Mouse (Mus musculus) hindbrain, embryonic 12.5 days (tissue): ENCODE data around the gene Mpig6b. TPM values are rescaled to one million over a fixed set of nuclear protein-coding genes. Genes with fewer than 3 reads are reported as not detected.

ENCODE experiments used
- ATAC-seq: fragments of 200-750 bp; cut with Nextera tagmentation; 2 replicates; pipeline ENCODE4 v1.8.0; 2017; ENCODE audit warnings: moderate TSS enrichment; ENCODE audit not compliant: low FRiP score
- H3K27ac ChIP-seq: fragments of 300-500 bp; sonication (generic); 2 replicates; pipeline ENCODE4 v1.5.1; 2016; ENCODE audit warnings: mild to moderate bottlenecking
- H3K27me3 ChIP-seq: fragments of 300-500 bp; sonication (generic); 2 replicates; pipeline ENCODE4 v1.6.1; 2016; ENCODE audit warnings: mild to moderate bottlenecking
- H3K36me3 ChIP-seq: fragments of 300-500 bp; sonication (generic); 2 replicates; pipeline ENCODE4 v1.6.1; 2016; ENCODE audit warnings: mild to moderate bottlenecking
- H3K4me1 ChIP-seq: fragments of 300-500 bp; sonication (generic); 2 replicates; pipeline ENCODE4 v1.6.1; 2016
- H3K4me2 ChIP-seq: fragments of 300-500 bp; sonication (generic); replicated peaks from 2 replicates; pipeline ENCODE4 v1.6.1; 2016; ENCODE audit warnings: mild to moderate bottlenecking
- H3K4me3 ChIP-seq: fragments of 300-500 bp; sonication (generic); 2 replicates; pipeline ENCODE4 v1.5.1; 2016; ENCODE audit warnings: mild to moderate bottlenecking
- H3K9ac ChIP-seq: fragments of 300-500 bp; sonication (generic); 2 replicates; pipeline ENCODE4 v1.6.1; 2016; ENCODE audit warnings: mild to moderate bottlenecking, moderate library complexity
- H3K9me3 ChIP-seq: fragments of 300-500 bp; sonication (generic); replicated peaks from 2 replicates; pipeline ENCODE4 v1.6.1; 2016; ENCODE audit warnings: mild to moderate bottlenecking
- WGBS: fragments of 180-500 bp; shearing (Covaris S2); methylation state at CpG from one replicate; pipeline ENCODE4 v1.1.7; 2016; 5-methylcytosine and 5-hydroxymethylcytosine counted together
- polyA plus RNA-seq: library from polyadenylated mRNA; unstranded; fragments of >200 nt; fragmentation: Nextera tagmentation; extraction: Ambion mirVana; gene quantifications from 2 replicates; pipeline ENCODE4 v1.2.1, GENCODE M21; 2016

Mpig6b gene
- 0.46 and 0.52 TPM in 2 replicates for polyA plus RNA-seq

DNA sequence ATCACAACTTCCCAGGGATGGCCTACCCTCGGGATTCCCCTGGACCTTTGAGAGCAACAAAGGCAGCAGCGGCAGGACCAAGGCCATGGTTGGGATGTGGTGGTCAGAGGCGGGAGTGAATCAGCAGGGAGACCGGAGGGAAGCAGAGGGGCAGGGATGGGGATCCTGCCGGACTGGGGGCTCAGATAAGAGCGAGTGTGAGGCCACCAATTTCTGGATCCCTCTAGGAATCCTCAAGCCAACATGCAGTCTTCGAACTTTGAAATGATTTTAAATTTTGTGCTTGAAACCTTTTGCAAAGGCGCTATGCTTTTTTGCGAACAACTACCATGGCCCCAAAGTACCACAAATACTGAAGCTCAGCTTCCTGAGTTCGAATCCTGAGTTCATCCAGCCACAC is at the start of gene Mpig6b:
TSS of gene Mpig6b (minus strand) at position 101 of the 400 bp plus-strand sequence.
- Histone ChIP-seq H3K9me3 (no peaks in the 10 kb centered on the region), H3K27me3 (peaks cover 52% of the 10 kb centered on the region), H3K4me3 (peak within 1 kb of the TSS; percentile 25), H3K36me3 (peaks cover 19% of the 10 kb centered on the region), H3K27ac (no peak within 1 kb of the TSS), H3K9ac (peak within 1 kb of the TSS; percentile 49), H3K4me1 (peaks cover 29% of the 10 kb centered on the region), H3K4me2 (peak within 1 kb of the TSS; percentile 57)
- no peak for ATAC-seq
- WGBS = 45% methylated on average over 10 of the region's 10 CpGs

DNA sequence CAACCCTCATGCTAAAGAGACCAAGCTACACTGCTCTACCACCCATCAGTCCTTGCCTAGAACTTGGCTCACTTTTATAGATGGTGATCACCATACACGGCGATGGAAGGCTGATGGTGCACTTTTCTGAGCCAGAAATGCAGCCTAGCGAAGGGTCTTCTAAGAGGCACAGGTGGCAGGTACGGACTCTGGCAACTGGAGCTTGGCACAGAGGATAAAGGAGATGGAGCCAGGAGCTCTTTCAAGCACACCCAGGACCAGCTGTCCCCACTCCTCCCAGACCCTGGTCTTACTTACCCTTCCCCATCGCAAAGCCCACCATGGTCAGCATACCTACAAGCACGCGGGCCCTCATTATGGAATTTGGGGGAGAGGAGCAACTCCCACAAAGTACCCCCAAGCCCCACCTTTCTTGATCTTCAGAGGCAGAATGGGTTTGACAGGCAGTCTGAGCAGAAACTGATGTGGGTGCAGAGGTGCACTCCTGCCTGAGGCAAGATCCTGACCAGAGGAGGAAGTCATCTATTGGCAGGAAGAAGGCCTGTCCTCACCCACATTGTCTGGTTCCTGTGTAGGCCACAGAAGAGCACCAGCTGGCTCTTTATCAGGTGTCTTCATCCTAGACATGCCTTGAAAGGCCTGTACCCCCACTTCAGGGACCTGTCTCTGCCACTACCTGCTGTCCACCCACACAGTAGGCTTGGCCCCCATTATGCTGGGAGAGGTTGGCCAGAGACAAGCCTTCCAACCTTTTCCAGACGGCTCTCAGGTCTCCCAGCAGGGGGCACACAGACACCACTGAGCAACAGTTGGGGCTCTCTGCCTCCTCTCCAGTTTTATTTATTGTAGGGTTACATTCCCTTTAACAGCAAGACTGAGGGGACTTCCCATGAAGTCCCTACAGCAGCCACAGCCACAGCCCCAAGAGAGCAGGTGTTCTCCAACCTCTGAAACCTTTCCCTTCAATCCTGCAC is 49.3 kb upstream of the Mpig6b start, which contains the start of gene Ly6g5b:
TSS of gene Ly6g5b (minus strand) at position 383 of the 974 bp plus-strand sequence.
- Histone ChIP-seq H3K9me3 (no peaks in the 10 kb centered on the region), H3K4me2 (no peak within 1 kb of the TSS), H3K4me3 (no peak within 1 kb of the TSS), H3K27me3 (no peaks in the 10 kb centered on the region), H3K27ac (no peak within 1 kb of the TSS), H3K4me1 (peaks cover 7% of the 10 kb centered on the region), H3K36me3 (peaks cover 47% of the 10 kb centered on the region), H3K9ac (no peak within 1 kb of the TSS)
- WGBS = 86% methylated on average over 8 of the region's 8 CpGs
- ATAC-seq = no peak

DNA sequence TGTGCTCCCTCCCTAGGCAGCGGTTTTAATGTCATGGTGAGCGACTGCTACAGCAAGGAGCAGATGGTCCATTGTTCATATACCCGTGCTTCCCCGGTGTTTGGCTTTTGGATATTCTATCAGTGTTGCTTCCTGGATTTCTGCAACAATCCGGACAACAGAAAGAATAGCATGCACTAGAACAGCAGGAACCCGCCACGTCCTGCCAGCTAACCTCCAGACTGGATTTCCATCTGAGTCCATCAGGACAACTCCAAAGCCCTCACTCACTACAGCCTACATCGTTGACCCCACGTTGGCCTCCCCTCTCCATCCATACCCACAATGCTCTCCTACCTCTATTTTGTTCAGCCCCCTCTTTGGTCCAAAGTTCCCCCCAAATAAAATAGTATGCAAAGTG is 45.8 kb upstream of the Mpig6b start:
- H3K4me1 ChIP-seq = no peaks in the 10 kb centered on the region
- no peaks in the 10 kb centered on the region for H3K9me3 ChIP-seq
- no peak for ATAC-seq
- H3K36me3 ChIP-seq = peaks cover 26% of the 10 kb centered on the region
- H3K4me2 ChIP-seq = no peak overlapping the region
- 67% methylated on average over 9 of the region's 9 CpGs for WGBS
- no peak overlapping the region for H3K9ac ChIP-seq
- H3K27ac ChIP-seq = no peak overlapping the region
- H3K4me3 ChIP-seq = no peak overlapping the region
- no peaks in the 10 kb centered on the region for H3K27me3 ChIP-seq

DNA sequence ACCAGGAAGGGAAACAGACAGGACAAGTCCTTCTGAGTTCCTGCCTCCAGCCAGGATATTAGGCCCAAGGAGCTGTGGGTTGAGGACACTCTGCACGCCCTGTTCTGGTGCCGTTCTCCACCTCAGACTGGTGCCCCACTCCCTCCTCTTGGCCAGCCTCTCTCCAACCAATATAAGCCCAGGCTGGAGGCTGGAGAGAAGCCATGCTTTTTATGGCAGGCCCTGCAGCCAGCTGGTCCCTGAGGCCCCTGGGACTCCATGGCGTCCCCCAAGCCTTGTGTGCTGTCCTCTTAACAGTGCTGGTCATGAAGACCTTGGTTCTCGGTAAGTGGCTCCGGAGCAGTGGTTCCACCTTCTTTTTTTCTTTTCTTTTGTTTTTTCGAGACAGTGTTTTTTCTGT is 42.1 kb upstream of the Mpig6b start, which contains the start of gene Ly6g5c:
TSS of gene Ly6g5c (plus strand) at position 183 of the 400 bp plus-strand sequence.
- Histone ChIP-seq H3K27ac (no peak within 1 kb of the TSS), H3K36me3 (peaks cover 9% of the 10 kb centered on the region), H3K4me3 (no peak within 1 kb of the TSS), H3K27me3 (no peaks in the 10 kb centered on the region), H3K4me2 (no peak within 1 kb of the TSS), H3K4me1 (peaks cover 4% of the 10 kb centered on the region; the same call in 1 of the 2 replicates), H3K9ac (no peak within 1 kb of the TSS), H3K9me3 (no peaks in the 10 kb centered on the region)
- no peak for ATAC-seq
- 82% methylated on average over 6 of the region's 6 CpGs for WGBS

DNA sequence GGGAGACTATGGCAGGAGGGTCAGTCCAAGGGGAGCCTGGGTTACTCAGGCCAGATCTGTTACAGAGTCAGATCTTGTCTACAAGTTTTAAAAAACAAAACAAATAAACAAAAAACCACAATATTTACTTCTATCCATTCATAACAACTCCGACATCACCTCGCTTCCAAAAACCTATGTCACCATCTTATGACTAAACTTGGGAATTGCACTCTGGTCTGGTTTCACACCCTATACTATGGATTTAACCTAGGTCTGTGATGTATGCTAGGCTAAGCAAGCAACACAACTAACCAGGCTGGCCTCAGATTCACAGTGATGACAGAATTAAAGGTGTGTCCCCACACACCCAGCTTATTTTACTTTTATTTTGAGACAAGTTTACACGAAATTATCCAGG is 40.5 kb upstream of the Mpig6b start:
- H3K9ac ChIP-seq = no peak overlapping the region; the same call in 1 of the 2 replicates
- H3K4me1 ChIP-seq = peaks cover 4% of the 10 kb centered on the region; the same call in 1 of the 2 replicates
- no peaks in the 10 kb centered on the region for H3K27me3 ChIP-seq
- no peak overlapping the region for H3K27ac ChIP-seq
- H3K4me3 ChIP-seq = no peak overlapping the region
- no peak for ATAC-seq
- 62% methylated on average over 3 of the region's 3 CpGs for WGBS
- H3K36me3 ChIP-seq = peaks cover 25% of the 10 kb centered on the region
- H3K4me2 ChIP-seq = no peak overlapping the region
- H3K9me3 ChIP-seq = no peaks in the 10 kb centered on the region

DNA sequence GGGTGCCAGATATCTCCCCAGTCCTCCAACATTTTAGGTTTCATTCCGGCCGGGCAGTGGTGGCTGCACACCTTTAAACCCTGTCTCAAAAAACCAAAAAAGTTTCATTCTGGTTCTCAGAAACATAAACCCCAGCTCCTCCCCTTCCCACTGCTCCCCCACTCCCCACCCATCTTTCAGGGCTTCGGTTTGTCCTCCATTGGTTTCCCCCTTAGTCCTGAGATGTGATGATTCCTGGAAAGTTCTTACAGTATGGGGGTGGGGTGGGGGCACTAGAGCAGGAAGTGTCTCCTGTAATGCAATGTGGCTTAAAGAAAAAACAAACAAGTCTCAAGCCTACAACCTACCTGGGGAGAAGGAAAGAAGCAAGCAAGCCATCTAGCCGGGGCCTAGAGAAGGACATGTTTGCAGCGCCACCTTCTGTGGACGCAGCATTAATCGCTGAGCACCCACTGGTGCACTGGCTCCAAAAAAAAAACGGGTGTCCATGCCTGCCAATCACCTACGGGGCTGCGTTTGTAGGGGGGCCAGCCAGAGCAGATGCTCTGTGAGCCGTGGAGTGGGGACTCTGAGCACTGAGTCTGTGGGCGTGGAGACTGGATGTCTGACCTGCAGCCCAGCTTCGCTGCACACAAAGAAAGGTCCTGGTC is 39.9 kb upstream of the Mpig6b start:
- no peaks in the 10 kb centered on the region for H3K9me3 ChIP-seq

DNA sequence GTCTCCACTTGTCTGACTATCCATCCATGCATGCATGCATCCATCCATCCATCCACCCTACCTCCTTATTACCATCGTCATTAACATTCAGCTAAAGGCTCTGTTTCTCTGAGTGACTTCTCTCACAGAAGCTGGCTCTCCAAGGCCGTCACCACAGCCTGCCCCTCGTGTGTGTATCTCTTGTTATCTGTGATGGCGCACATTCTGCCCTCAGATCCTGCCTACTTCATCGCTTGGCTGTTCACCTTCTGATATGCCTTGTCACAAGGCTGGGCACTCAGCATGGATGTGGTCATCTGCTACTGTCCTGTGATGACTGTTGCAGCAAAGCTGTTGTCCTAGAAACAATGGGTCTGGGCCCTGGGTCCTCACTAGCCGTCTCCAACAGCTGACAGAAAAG is 38.8 kb upstream of the Mpig6b start:
- Histone ChIP-seq H3K9ac (no peak overlapping the region), H3K4me1 (peaks cover 4% of the 10 kb centered on the region; the same call in 1 of the 2 replicates), H3K27ac (no peak overlapping the region), H3K9me3 (no peaks in the 10 kb centered on the region), H3K4me3 (no peak overlapping the region), H3K4me2 (no peak overlapping the region), H3K27me3 (no peaks in the 10 kb centered on the region), H3K36me3 (peaks cover 43% of the 10 kb centered on the region)
- 78% methylated on average over 6 of the region's 6 CpGs for WGBS
- ATAC-seq = no peak

More for the DNA sequence above, 39.9 kb upstream of the Mpig6b start:
- H3K4me3 ChIP-seq = no peak overlapping the region
- WGBS = 26% methylated on average over 13 of the region's 13 CpGs
- H3K36me3 ChIP-seq = peaks cover 32% of the 10 kb centered on the region
- peak overlapping the region; percentile 51 for H3K9ac ChIP-seq
- H3K4me1 ChIP-seq = peaks cover 4% of the 10 kb centered on the region; the same call in 1 of the 2 replicates
- H3K4me2 ChIP-seq = peak overlapping the region; percentile 37
- no peak overlapping the region for H3K27ac ChIP-seq
- no peak for ATAC-seq
- no peaks in the 10 kb centered on the region for H3K27me3 ChIP-seq

DNA sequence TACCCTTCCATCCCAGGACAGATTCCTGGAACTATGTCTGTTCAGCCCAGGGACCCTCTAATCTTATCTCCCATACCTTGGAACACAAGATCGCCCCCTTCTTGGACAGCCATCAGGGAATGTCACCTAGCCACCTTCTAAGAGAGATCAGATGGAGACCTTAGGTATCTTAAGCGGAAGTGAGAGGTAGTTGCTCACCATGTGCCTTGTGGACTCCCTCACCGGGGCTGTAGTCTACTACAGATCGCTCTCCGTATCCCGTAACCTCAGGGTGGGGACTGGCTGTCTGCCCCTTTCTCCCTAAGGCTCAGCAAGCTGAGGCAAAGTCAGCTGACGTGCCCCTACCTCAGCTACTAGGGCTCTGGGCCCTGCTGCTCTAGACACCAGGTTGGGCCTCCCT is 38.1 kb upstream of the Mpig6b start:
- Histone ChIP-seq H3K9ac (no peak overlapping the region), H3K27ac (no peak overlapping the region), H3K27me3 (no peaks in the 10 kb centered on the region), H3K36me3 (peaks cover 50% of the 10 kb centered on the region), H3K9me3 (no peaks in the 10 kb centered on the region), H3K4me3 (no peak overlapping the region), H3K4me2 (no peak overlapping the region), H3K4me1 (peaks cover 4% of the 10 kb centered on the region; the same call in 1 of the 2 replicates)
- no peak for ATAC-seq
- WGBS = 92% methylated on average over 7 of the region's 7 CpGs

DNA sequence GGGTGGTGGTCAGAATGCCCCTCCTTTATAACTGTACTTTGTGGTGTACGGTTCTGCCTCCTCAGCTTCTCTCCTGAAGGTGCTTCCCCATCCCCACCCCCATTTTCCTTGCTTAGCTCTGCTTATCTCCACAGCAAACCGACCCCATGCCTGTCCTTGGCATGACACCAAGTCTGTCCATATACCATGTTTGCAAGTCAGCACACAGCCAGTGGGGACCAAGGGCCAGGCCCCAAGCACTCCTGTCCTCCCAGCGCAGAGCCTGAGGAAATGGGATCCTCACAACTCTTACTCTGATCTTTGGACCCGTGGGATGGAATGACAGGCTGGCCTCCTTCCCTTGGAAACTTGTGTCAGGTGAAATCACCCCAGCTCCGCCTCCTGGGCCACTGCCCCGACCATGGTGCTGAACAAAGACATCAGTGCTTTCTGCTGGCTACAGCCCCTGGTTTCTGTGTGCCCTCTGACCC is 37.3 kb upstream of the Mpig6b start:
- Histone ChIP-seq H3K4me2 (no peak overlapping the region), H3K27ac (no peak overlapping the region), H3K4me1 (peaks cover 4% of the 10 kb centered on the region; the same call in 1 of the 2 replicates), H3K9me3 (no peaks in the 10 kb centered on the region), H3K9ac (0 out of 2 replicates have a peak overlapping the region, but pooled peaks have one; percentile 27), H3K4me3 (no peak overlapping the region), H3K27me3 (no peaks in the 10 kb centered on the region), H3K36me3 (peaks cover 57% of the 10 kb centered on the region)
- ATAC-seq = no peak
- WGBS = 71% methylated on average over 6 of the region's 6 CpGs

DNA sequence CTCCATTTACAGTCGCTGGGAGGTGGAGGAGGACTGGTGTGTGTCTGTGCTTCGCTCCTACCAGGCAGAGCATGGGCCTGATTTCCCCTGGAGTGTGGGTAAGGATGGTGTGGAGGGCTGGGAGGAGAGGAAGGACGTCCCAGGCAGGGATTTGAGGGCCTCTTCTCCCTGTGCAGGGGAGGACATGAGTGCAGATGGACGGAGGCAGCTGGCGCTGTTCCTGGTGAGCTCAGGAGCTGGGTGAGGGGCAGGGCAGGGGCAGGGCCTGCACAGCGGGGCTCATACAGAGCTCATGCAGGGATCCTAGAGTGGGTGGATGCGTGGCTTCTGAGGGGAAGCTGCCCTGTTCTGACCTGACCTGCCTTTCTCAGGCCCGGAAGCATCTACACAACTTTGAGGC is 36.3 kb upstream of the Mpig6b start:
- 81% methylated on average over 8 of the region's 8 CpGs for WGBS
- peaks cover 61% of the 10 kb centered on the region for H3K36me3 ChIP-seq
- no peak overlapping the region for H3K9ac ChIP-seq
- H3K27ac ChIP-seq = no peak overlapping the region
- H3K4me1 ChIP-seq = peaks cover 4% of the 10 kb centered on the region; the same call in 1 of the 2 replicates
- ATAC-seq = no peak
- H3K4me3 ChIP-seq = no peak overlapping the region
- no peaks in the 10 kb centered on the region for H3K27me3 ChIP-seq
- H3K4me2 ChIP-seq = no peak overlapping the region
- no peaks in the 10 kb centered on the region for H3K9me3 ChIP-seq

DNA sequence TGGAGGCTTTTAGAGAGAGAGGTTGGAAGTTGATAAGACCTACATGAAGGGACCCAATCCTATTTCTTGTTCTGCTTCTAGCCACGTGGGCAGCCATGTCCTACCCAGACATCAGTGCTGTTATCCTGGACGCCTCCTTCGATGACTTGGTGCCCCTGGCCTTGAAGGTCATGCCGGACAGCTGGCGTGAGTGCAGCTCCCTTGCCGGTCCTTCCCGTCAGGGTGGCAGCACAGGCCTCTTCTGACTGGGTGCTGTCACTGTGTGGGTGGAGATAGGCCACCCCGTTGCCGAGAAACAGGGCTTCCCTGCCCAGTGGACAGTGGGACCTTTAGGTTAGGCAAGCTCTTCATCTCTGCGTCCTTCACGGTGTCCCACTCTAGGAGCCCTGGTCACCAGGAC is 35.2 kb upstream of the Mpig6b start:
- H3K4me1 ChIP-seq = peaks cover 2% of the 10 kb centered on the region; the same call in 1 of the 2 replicates
- H3K27me3 ChIP-seq = no peaks in the 10 kb centered on the region
- peaks cover 72% of the 10 kb centered on the region for H3K36me3 ChIP-seq
- no peak overlapping the region for H3K4me3 ChIP-seq
- WGBS = 88% methylated on average over 11 of the region's 11 CpGs
- no peak overlapping the region for H3K4me2 ChIP-seq
- ATAC-seq = no peak
- no peak overlapping the region for H3K27ac ChIP-seq
- no peaks in the 10 kb centered on the region for H3K9me3 ChIP-seq
- H3K9ac ChIP-seq = no peak overlapping the region

DNA sequence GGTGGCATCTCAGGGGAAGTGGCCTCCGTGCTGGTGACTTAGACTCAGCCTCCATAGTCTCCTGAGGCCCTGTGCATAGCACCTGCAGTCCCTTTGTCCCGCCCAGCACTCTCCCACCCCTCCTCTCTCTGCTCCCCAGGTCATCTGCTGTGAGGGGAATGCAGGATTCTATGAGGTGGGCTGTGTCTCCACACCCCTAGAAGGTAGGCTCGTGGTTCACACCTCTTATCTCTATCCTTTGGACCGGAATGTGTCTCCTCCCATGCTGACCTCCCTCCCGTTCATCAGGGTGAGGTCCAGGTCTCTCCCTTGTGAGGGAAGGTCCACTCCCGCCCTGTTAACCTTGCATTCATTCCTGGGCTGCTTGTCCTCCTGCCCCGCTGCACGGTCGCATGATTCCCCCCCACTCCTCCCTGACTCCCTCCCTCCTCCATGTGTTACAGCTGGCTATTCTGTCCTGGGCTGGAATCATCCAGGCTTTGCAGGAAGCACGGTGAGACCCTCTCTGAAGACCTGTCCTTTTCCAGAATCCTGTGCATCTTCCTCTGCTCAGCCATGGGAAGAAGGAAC is 34.3 kb upstream of the Mpig6b start:
- peaks cover 79% of the 10 kb centered on the region for H3K36me3 ChIP-seq
- H3K4me1 ChIP-seq = no peaks in the 10 kb centered on the region
- H3K27ac ChIP-seq = no peak overlapping the region
- no peak overlapping the region for H3K4me2 ChIP-seq
- H3K27me3 ChIP-seq = no peaks in the 10 kb centered on the region
- no peak for ATAC-seq
- no peak overlapping the region for H3K4me3 ChIP-seq
- H3K9ac ChIP-seq = no peak overlapping the region
- 70% methylated on average over 10 of the region's 10 CpGs for WGBS
- H3K9me3 ChIP-seq = no peaks in the 10 kb centered on the region
